Mouse (Mus musculus) ES-E14 (cell line): Measurements from ENCODE around the gene Ptafr.

ENCODE experiments used
- MAFK ChIP-seq: IDR thresholded peaks from 2 replicates; pipeline ENCODE4 v1.6.1; 2014; ENCODE audit warnings: mild to moderate bottlenecking, low read depth, low read length, inconsistent platforms; ENCODE audit not compliant: insufficient read depth
- ZNF384 ChIP-seq: IDR thresholded peaks from 2 replicates; pipeline ENCODE4 v1.6.1; 2012; ENCODE audit warnings: low read depth, low read length, inconsistent platforms

GRCm38 (mm10) chr4:132554221-132554620 lies 9.6 kb upstream of the Ptafr start:
- TF ChIP-seq ZNF384 (no peak), MAFK (no peak)
